Mouse (Mus musculus) ZHBTc4 (cell line): Measurements from ENCODE around the gene Rrm2.
A peak's percentile ranks its signal among the peaks of the same experiment; 100 is the strongest.

Experiments
- DNase-seq: peaks from one replicate; pipeline ENCODE4 v3.0.0-alpha.2; 2011; ENCODE audit warnings: low read depth, low spot score

Rrm2 gene

GRCm38 (mm10) chr12:24707954-24708823 lies at the start of gene Rrm2:
Gene Rrm2 (plus strand): TSS chr12:24708241.
- DNase-seq = peak; percentile 98

DNA sequence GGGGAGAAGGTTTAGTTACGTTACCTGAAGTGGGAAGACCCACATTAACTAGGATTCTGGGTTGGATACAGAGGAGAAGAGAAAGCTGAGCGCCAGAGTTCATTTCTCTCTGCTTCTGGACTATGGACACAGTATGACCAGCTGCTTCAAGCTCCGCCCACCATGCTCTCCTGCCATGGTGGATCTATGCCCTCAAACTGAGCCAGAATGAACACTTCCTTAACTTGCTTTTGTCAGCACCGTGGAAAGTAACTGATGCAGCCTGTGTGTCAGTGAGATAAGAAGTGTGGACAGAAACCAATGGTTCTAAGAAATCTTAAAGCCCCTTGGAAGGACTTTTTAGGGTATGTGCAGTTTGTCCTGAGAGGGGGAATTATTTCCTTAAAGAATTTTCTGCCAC lies 49.0 kb upstream of the Rrm2 start:
- no peak for DNase-seq

GRCm38 (mm10) chr12:24659923-24660322 lies 48.1 kb upstream of the Rrm2 start:
- no peak for DNase-seq

GRCm38 (mm10) chr12:24661100-24661499 lies 46.9 kb upstream of the Rrm2 start:
- no peak for DNase-seq

DNA sequence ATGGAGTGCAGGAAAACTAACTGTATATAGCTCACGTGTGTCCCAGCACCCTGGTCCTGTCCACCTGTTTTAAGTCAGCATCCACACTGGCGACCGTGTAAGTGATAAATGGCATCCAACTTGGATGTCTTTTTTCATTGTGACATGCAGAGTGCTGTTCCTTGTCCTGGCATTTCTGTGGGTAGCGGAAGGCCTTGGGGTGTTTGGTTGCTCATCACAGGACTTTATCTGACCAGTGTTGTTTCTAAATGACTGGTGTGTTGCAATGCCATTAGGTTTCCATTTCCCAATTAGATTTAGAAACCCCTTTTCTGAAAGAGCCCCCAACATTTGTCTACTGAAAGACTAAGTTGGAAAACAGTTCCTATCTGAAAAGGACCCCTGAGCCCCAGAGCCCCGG lies 45.9 kb upstream of the Rrm2 start:
- no peak for DNase-seq

- DNase-seq = no peak
Observed at GRCm38 (mm10) chr12:24680096-24680491, 27.9 kb upstream of the Rrm2 start.

- peak; percentile 29 for DNase-seq
Observed at GRCm38 (mm10) chr12:24680492-24681285, 27.4 kb upstream of the Rrm2 start.

DNA sequence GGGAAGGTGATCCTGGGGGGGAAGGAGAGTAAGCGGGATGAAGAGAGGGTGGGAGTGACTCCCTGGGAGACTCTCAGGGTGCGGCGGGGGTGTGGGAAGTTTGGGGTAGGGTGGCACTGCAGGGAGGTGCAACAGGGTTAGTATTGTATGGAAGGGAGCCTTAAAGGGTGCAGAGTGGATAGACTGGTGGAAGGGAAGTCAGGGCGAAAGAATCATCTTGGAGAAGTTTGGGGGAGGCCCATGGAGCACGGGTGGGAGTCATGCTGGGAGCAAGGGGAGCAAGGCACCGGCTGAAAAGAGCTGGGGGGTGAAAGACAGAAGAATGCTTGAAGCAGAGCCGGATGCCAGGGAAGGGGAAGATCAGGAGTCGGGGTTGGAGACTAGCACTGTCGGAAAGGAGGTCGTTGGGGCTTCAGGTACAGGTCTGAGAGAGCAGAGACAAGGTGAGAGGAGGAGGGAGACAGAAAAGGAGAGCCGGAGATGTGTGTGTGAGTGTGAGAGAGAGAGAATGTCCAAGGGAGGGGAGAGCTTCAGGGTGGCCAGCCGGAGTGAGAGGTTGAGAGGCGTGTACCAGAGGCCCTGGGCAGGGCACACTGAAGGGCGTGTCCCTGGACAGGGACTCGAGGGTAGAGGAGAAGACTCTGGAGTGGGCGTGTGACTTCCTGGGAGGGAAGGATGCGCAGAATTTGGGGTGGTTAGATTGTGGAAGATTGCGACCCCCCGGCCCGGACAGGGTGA lies 26.6 kb upstream of the Rrm2 start, which contains the start of gene Cys1:
Cys1 (minus strand) TSS at position 528 of the 738 bp plus-strand sequence.
- DNase-seq = no peak

DNA sequence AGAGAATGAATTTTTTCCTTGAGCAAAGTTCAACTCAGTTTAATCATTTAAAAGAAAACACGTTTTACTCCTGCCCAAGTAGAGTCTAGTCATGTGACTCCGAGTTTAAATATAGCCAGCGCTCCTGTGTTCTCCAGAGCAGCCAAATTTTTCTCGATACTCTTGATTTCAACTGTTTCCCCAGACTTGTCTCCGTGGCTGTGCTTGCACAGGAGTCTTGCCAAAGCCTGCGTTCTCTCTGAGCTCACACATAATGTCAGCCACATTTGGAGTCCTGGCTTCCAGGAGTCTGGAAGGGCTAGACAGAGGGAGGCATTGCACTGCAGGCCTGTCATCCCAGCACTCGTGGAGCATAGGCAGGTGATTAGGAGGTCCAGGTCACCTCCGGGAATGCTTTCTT lies 25.5 kb upstream of the Rrm2 start:
- DNase-seq = no peak

DNA sequence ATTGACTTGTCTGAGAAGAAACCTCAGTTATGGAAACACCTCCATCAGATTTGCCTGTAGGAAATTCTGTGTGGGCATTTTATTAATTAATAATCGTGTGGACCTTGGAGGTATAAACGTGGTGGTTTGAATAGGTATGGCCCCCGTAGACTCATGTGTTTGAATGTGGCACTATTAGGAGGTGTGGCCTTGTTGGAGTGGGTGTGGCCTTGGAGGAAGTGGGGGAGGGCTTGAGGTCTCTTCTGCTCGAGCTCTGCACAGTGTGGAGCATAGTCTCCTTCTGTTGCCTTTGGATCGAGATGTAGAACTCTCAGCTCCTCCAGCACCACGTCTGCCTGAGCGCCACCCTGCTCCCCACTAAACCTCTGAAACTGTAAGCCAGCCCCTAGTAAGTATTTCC lies 24.6 kb upstream of the Rrm2 start:
- no peak for DNase-seq

DNA sequence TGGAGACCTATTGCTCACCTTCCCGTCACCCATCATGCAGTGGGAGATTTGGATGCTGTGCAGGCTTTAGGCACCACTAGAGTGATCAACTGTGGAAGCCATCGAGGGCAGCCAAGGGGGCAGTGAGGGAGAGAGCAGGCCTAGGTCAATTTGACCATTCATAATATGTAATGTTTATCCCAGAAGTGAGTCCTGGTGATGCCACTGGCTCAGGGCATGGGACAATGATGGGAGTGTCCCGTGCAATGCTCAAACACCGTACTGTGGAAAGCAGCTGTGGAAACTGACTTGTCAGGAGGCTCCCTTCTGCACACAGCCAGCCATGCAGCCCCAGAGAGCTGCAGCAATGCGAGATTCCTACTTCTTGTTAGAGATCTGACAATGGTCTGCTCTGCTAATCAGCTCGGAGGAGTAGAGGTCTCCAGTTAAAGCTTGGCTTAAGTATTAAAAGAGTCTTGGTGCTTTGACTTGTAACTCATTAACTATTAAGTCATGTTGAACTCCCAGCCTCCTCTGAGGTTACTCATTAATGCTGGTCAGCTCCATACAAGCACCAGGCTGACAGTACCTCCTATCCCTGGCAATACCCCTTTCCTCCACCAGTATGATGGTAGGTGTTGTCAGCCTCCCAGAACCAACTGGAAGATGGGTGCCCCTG lies 21.9 kb upstream of the Rrm2 start:
- DNase-seq = no peak

DNA sequence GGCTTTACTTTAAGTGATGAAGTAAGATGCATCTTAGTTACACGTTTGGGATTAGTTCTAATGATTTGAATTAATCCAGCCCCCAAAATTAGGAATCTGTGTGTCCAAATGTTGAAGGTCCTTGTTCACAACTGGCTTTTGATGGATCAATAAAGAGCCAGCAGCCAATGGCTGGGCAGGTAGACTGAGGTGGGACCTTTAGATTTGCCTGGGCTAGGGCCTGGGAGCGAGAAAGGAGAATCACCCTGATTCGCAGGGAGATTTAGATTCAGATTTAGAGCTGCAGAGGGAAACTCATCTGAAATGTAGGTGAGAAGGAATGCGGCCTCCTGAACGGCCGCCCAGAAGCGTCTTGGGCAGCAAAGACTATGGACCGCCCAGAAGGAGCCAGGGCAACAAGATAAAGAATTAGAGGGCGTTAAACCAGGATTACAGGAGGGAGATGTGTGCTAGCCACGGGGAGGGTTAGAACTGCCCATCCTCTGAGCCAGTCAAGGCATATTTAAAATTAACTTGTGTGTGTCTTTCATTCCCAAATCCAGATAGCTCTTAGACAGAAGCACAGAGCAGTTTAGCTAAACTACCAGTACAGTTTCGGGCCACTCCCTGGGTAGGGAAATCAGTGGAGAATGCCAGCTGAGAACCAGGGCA lies 21.2 kb upstream of the Rrm2 start:
- no peak for DNase-seq

DNA sequence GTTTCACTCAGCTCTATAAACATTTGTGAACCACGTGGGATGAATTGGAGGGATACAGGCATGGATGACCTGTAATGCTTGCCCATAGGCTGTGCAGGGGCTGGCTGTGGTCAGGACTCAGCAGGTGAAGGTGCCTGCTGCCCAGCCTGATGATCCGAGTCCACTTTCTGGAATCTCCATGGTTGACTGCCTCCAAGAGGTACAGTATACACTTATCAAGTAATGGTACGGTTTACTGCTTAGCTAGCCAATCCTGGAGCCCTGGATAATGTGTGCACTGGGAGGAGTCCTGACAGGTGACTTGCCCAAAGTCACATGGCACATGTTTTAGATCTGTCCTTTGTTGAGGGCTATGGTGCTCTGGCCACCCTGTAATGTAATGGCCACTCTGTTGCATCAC lies 17.7 kb upstream of the Rrm2 start:
- DNase-seq = no peak

- DNase-seq = peak; percentile 88
Observed at GRCm38 (mm10) chr12:24696500-24697483, 11.2 kb upstream of the Rrm2 start.

- DNase-seq = peak; percentile 81
Observed at GRCm38 (mm10) chr12:24697484-24698204, 10.4 kb upstream of the Rrm2 start.

DNA sequence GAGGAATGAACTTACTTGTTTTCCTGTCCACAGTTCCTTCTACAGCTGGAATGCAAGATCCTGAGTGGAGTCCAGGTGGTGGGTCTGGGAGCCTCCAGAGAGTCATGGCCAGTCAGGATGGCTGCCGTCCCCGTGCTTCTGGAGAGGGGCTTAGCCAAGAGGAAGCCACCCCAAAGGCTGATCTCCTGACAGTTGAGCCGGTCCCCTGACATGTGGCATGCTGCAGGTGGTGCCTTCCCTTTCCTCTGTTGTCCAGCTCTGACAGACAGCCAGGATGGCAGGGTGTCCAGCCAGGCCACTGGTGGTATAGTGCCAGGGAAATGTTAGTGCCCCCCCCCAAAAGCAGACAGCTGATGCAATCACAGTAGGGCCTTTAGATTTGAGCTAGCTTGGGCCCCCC lies 9.5 kb upstream of the Rrm2 start:
- DNase-seq = no peak

DNA sequence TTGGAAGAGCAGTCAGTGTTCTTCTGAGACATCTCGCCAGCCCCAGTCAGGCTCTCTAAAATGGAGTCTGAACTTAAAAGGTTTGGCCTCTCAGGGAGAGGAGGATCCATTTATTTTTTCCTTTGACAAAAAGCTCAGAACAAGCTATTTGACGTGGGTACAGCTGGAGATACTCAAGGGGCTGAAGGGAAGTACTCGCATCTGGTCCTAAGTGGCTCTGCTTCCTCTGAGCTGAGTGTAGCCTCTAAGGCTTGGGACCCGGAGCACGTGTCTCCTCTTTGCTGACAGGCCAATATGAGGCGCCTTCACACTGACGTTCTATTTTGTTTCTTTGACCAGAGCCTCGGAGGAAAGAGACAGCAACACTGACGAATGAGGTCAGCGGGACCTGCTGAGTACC lies 8.5 kb upstream of the Rrm2 start:
- DNase-seq = no peak

DNA sequence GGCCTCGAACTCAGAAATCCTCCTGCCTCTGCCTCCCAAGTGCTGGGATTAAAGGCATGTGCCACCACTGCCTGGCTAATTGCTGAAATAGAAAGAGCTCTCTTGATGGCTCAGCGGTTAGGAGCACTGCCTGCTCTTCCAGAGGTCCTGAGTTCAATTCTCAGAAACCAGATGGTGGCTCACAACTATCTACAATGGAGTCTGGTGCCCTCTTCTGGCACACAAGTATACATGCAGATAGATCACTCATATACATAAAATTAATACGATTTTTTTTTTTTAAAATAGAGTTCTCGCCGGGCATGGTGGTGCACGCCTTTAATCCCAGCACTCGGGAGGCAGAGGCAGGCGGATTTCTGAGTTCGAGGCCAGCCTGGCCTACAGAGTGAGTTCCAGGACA lies 6.4 kb upstream of the Rrm2 start:
- DNase-seq = peak; percentile 63

DNA sequence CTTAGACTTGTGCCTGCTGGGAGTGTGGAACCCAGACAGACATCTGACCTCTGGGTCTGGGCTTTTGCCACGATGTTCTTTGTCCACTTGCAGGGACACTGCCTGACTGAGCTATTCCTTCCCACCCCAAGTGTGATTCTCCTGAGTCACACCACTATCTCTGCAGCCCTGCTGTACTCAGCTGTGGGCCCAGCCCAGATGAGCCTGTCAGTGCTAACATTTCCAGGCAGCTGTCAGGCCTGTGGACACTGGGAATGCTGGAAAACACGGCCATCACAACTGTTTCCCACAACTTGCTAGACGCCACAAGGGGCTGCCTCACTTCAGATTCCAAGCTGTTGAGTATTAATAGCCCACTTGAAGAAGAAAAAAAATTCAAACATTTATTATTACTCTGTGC lies 5.0 kb upstream of the Rrm2 start:
- DNase-seq = no peak
